Mouse (Mus musculus): ENCODE data around the gene Mlx. TPM values are rescaled to one million over a fixed set of nuclear protein-coding genes. Genes with fewer than 3 reads are reported as not detected.

Gene Mlx
- total and polyA plus RNA-seq, 3 experiments, result 45.2 to 116 (median 51.5) TPM

- Histone ChIP-seq H3K9ac (ENCODE audit: insufficient read depth, low read depth) (no peak overlapping the region), H3K79me2 (replicated peaks; ENCODE audit: control insufficient read depth, extremely low read depth, insufficient read depth, poor library complexity, severe bottlenecking) (no peaks in the 10 kb centered on the region), H3K9me3 (replicated peaks; ENCODE audit: low read length) (peaks cover 18% of the 10 kb centered on the region), H3K4me3 (replicated peaks in 1 of 3; ENCODE audit: low read depth in 2 of 3, low read length in 2 of 3, poor library complexity in 1 of 3) (no peak overlapping the region), H3K27ac (ENCODE audit: insufficient read depth, low read depth) (no peak overlapping the region), H3K27me3 (replicated peaks) (no peaks in the 10 kb centered on the region), H3K4me2 (ENCODE audit: insufficient read depth, low read depth, poor library complexity, severe bottlenecking) (no peak overlapping the region), H3K4me1 (ENCODE audit: control insufficient read depth in 1 of 2, insufficient read depth in 2 of 2) (peaks cover 13 to 29% of the 10 kb centered on the region in 2 experiments), H3K36me3 (replicated peaks in 1 of 2; ENCODE audit: control insufficient read depth in 1 of 2, insufficient read depth in 1 of 2, low read length in 1 of 2) (peaks cover 6 to 16% of the 10 kb centered on the region in 2 experiments)
- dilution Hi-C loops (cut with MboI; ENCODE audit: extremely low pct_ligation_motif_present, extremely low pct_unique_long_range_greater_than_20kb, low sequenced_read_pairs), result no loop called here
- DNase-seq (ENCODE audit: extremely low read depth), result no peak
- no peak for TF ChIP-seq RCOR1 (conservative IDR thresholded peaks at IDR 0.05; ENCODE audit: low read depth, low read length)
- in situ Hi-C loops (cut with MboI; ENCODE audit: low pct_ligation_motif_present, low pct_unique_long_range_greater_than_20kb, low sequenced_read_pairs), result no loop called here
Measured at GRCm38 (mm10) chr11:101131187-101131586, 44.1 kb downstream of the Mlx start.

GRCm38 (mm10) chr11:101131701-101132100 is 44.6 kb downstream of the Mlx start:
- Histone ChIP-seq H3K9me3 (replicated peaks; ENCODE audit: low read length) (peaks cover 13% of the 10 kb centered on the region), H3K27me3 (replicated peaks) (no peaks in the 10 kb centered on the region), H3K27ac (ENCODE audit: insufficient read depth, low read depth) (no peak overlapping the region), H3K9ac (ENCODE audit: insufficient read depth, low read depth) (no peak overlapping the region), H3K4me1 (ENCODE audit: control insufficient read depth in 1 of 2, insufficient read depth in 2 of 2) (peaks cover 13 to 29% of the 10 kb centered on the region in 2 experiments), H3K36me3 (replicated peaks in 1 of 2; ENCODE audit: control insufficient read depth in 1 of 2, insufficient read depth in 1 of 2, low read length in 1 of 2) (peaks cover under 1 to 11% of the 10 kb centered on the region in 2 experiments), H3K79me2 (replicated peaks; ENCODE audit: control insufficient read depth, extremely low read depth, insufficient read depth, poor library complexity, severe bottlenecking) (no peaks in the 10 kb centered on the region), H3K4me3 (replicated peaks in 1 of 3; ENCODE audit: low read depth in 2 of 3, low read length in 2 of 3, poor library complexity in 1 of 3) (no peak overlapping the region), H3K4me2 (ENCODE audit: insufficient read depth, low read depth, poor library complexity, severe bottlenecking) (no peak overlapping the region)
- peak; percentile 67 for DNase-seq (ENCODE audit: extremely low read depth)
- dilution Hi-C loops (cut with MboI; ENCODE audit: extremely low pct_ligation_motif_present, extremely low pct_unique_long_range_greater_than_20kb, low sequenced_read_pairs), result no loop called here
- TF ChIP-seq MEF2A (IDR thresholded peaks at IDR 0.05; ENCODE audit: borderline replicate concordance, low read depth, low read length) (no peak), RAD21 (IDR thresholded peaks at IDR 0.05; ENCODE audit: low read depth, low read length) (peak; percentile 42), CTCF (conservative IDR thresholded peaks at IDR 0.05 in 1 of 2, IDR thresholded peaks at IDR 0.05 in 1 of 2; ENCODE audit: low read depth in 2 of 2, low read length in 2 of 2) (peak; percentile 27 to 64; a peak in 3 of 4 replicates), SMC3 (IDR thresholded peaks at IDR 0.05; ENCODE audit: low read depth, low read length) (peak; percentile 55), HCFC1 (IDR thresholded peaks at IDR 0.05; ENCODE audit: low read depth, low read length) (no peak), TCF12 (IDR thresholded peaks at IDR 0.05; ENCODE audit: low read depth, low read length) (no peak)
- in situ Hi-C loops (cut with MboI; ENCODE audit: low pct_ligation_motif_present, low pct_unique_long_range_greater_than_20kb, low sequenced_read_pairs), result no loop called here

GRCm38 (mm10) chr11:101133037-101133436 is 46.0 kb downstream of the Mlx start:
- TF ChIP-seq MAFK (IDR thresholded peaks at IDR 0.05; ENCODE audit: insufficient replicate concordance, low read length) (no peak), RCOR1 (conservative IDR thresholded peaks at IDR 0.05; ENCODE audit: low read depth, low read length) (no peak), HCFC1 (IDR thresholded peaks at IDR 0.05; ENCODE audit: low read depth, low read length) (no peak), NRF1 (IDR thresholded peaks at IDR 0.05; ENCODE audit: low read depth, low read length) (no peak), ZMIZ1 (IDR thresholded peaks at IDR 0.05; ENCODE audit: low read depth, low read length) (no peak), JUND (conservative IDR thresholded peaks at IDR 0.05; ENCODE audit: low read depth, low read length) (no peak)
- Histone ChIP-seq H3K4me1 (ENCODE audit: control insufficient read depth in 1 of 2, insufficient read depth in 2 of 2) (peaks cover 13 to 29% of the 10 kb centered on the region in 2 experiments), H3K4me3 (replicated peaks in 1 of 3; ENCODE audit: low read depth in 2 of 3, low read length in 2 of 3, poor library complexity in 1 of 3) (no peak overlapping the region), H3K4me2 (ENCODE audit: insufficient read depth, low read depth, poor library complexity, severe bottlenecking) (no peak overlapping the region), H3K79me2 (replicated peaks; ENCODE audit: control insufficient read depth, extremely low read depth, insufficient read depth, poor library complexity, severe bottlenecking) (no peaks in the 10 kb centered on the region), H3K27me3 (replicated peaks) (no peaks in the 10 kb centered on the region), H3K27ac (ENCODE audit: insufficient read depth, low read depth) (no peak overlapping the region), H3K9ac (ENCODE audit: insufficient read depth, low read depth) (no peak overlapping the region), H3K9me3 (replicated peaks; ENCODE audit: low read length) (peaks cover 7% of the 10 kb centered on the region), H3K36me3 (replicated peaks in 1 of 2; ENCODE audit: control insufficient read depth in 1 of 2, insufficient read depth in 1 of 2, low read length in 1 of 2) (no peaks in the 10 kb centered on the region)
- dilution Hi-C loops (cut with MboI; ENCODE audit: extremely low pct_ligation_motif_present, extremely low pct_unique_long_range_greater_than_20kb, low sequenced_read_pairs), result no loop called here
- in situ Hi-C loops (cut with MboI; ENCODE audit: low pct_ligation_motif_present, low pct_unique_long_range_greater_than_20kb, low sequenced_read_pairs), result no loop called here
- DNase-seq (ENCODE audit: extremely low read depth), result no peak
